Mouse (Mus musculus): ENCODE measurements around the gene Cc2d2a.

Gene Cc2d2a

DNA sequence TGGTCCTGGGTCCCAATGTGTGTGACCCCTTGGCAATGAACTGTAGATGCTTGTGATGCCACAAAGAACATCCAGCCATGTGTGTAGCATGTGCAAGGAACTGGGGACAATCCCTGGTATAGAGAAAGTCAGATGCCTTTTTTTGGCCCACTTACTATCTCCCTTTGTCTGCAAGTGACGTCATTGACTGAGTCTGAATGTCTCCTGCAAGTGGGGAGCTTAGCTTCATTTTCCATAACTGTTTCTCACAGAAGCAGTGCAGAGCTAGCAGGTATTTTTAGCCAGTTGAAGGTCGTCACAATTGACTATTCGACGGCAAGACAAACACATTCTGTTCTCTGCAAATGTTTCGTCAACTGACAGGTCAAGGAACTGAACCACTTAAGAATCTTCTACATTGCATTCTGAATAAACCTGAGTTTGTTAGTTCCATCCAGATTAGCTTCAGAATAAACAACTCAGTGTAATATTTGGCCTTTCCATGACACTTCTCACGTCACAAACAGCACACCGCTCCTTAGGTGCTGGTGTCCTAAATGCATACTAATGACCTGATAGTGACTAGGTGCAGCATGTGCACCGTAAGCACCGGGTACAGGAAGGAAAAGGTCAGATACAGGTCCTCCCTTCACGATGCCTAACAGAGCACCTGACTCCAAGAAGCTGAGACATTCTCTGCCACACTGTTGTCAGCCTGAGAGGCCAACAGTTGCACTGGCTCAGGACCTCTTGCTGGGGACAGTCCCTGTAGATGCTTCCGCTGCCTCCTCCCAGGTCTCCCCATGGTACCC lies 66.4 kb downstream of the Cc2d2a start:
- in situ Hi-C loops (cut with MboI), result no loop called here

DNA sequence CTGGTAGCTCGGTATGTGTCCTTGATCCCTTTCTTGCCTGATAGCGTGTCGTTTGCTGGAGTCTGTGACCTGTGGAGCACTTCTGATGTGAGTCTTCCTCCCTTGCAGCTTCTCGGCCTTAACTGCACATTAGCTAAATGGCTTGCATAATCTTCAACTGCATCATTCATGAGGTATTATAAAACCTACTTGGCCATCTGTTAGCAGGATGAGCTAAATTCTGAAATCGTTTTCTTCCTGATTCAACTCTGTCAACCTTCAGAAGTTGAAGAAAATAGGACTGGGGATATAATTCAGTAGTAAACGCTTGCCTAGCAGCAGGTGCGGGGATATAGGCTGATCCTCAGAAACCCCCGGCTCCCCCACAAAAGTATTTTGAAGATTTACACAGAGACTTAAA lies 70.2 kb downstream of the Cc2d2a start:
- in situ Hi-C loops (cut with MboI), result no loop called here

DNA sequence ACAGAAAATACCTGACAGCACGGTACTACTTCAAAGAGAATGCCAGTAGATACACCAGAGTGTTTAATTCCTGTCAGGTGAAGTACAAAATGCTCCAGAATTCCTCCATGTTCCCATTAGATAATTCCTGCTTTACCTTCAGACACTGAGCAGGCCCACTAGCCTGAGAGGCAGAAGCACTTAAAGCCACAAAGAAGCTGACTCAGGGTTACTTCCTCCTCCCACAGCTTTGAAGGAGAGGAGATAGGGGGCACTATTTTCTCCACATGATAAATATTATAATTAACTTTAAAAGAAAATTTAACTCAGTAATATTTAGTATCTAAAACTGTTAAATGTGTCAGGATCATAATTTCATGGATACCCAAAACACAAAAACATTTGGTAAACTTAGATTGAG lies 82.0 kb downstream of the Cc2d2a start:
- in situ Hi-C loops (cut with MboI), result no loop called here

DNA sequence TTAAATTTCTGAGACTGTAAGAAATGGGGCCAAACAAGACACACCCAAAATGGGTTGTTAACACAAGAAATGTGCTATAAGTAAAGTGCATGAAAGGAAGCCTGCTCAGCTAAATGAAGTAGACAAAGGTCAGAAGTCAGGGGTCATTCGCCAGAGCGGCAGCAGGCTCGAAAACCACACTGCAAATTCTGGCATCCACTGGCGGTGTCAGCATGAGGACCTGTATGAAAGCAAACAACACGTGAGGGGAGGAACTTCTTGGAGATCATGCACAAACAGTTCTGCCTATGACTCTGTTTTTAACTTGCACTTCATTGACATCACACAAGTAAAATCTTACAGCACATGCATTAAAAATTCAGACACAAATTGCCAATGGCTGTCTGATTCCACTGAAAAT lies 83.0 kb downstream of the Cc2d2a start:
- in situ Hi-C loops (cut with MboI), result no loop called here

DNA sequence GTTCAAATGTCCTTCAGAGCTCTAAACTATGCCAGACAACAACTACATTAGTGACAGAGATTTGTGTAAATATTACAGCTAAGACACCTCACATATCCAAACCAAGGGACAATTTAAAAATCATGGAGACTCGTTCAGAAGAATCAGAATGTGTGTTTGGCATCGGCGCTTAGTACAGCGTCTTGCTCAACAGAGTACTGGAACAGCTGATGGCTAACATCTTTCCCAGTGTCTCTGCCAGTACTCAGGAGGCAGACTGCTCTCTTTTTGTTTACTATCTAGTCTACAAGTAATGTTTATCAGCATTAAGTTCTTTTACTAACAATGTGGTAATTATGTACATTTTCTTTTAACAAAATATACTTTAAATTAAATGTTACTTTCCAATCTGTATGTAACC lies 85.9 kb downstream of the Cc2d2a start:
- in situ Hi-C loops (cut with MboI), result no loop called here

DNA sequence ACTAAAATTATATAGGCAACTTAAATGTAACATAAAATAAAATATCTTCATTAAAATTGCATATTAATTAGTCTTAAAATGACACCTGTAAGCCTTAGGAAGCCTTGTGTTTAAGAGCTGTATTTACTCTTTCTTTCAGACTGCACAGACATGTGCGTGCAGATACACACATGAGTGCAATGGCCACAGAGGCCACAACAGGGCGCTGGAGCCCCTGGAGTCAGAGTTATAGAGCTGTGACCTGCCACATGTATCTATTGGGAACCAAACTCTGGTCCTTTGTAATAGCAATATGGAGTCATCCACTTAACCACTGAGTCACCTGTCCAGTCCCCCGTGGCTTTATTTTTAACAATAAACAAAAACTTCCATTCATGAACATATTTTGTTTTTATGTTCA lies 86.9 kb downstream of the Cc2d2a start:
- in situ Hi-C loops (cut with MboI), result no loop called here

DNA sequence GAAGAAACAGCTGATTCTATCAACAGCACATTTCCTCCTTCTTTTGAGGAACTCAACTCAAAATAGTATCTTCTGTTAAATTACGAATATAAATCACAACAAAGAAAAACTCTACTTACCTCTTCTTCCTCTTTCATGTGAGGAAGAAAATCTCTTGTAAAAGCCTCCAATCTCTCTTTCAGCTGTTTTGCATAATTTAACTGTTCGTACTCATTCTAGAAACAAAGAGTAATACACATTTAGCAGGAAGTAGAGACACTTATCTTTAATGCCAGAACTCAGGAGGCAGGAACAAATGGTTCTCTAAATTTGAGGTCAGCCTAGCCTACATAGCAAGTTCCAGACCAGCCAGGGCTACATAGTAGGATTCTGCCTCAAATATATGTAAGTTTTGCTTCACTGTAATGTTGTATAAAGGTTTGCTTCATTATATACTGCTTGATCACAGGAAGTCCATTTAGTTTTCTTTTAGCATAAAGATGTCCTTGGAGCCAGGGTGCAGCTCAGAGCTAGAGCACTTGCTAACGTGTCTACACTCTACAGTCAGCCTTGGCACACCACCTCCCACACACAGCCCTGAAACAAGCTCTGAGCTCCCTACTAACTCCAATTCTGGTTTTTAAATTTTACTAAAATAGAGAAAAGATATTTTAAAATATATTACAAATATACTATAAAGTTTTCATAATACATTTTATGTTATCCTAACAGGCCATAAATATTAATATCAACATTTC lies 108.6 kb downstream of the Cc2d2a start:
- in situ Hi-C loops (cut with MboI), result no loop called here

DNA sequence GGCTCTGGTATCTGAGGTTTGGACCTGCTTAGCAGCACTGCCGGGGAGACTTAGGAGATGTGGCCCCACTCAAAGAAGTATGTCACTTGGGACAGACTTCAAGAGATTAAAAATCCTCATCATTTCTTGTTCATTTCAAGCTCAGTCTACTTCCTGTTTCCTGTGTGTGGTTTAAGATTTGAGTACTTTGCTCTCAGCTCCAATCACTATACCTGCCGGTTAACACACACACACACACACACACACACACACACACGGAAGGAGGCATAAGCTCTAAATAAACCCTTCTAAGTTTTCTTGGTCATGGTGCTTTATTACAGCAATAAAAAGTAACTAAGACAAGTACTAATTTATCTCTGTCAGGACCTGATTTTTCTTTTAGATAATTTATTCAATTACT lies 109.4 kb downstream of the Cc2d2a start:
- in situ Hi-C loops (cut with MboI), result no loop called here

DNA sequence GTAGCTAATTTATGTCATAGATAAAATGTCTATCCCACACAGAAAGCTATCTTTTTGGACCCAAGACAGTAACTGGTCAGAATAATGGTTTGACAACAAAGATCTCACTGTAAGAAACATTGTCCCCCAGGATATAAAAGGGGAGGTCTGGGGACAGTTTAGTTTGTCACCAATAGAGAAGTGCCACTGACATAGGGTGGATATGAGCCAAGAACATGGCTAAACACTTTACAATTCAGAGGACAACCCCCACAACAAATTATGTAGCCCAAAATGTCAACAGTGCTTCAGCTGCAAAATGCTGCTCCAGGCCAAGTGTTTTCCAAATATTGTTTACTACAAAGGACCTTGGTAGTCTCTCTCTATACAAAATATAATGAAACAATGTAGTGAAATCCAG lies 114.3 kb downstream of the Cc2d2a start:
- in situ Hi-C loops (cut with MboI), result no loop called here

DNA sequence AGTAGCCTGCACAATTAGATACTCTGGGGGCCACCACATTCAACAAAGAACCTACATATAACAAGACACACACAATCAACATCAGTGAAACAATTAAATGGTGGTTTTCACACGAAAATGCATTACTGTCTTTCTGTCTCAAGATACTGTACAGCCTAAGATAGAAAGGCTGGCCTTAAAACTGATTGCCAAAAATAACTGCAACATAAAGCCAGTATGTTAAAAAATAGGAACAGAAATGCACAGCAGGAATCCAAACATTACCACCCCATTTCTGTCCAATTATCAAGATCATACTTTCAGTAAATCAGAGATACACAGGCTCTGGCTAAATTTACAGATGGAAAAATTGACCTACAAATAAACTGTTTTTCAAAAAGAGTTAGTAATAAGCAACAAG lies 114.8 kb downstream of the Cc2d2a start:
- in situ Hi-C loops (cut with MboI), result no loop called here

DNA sequence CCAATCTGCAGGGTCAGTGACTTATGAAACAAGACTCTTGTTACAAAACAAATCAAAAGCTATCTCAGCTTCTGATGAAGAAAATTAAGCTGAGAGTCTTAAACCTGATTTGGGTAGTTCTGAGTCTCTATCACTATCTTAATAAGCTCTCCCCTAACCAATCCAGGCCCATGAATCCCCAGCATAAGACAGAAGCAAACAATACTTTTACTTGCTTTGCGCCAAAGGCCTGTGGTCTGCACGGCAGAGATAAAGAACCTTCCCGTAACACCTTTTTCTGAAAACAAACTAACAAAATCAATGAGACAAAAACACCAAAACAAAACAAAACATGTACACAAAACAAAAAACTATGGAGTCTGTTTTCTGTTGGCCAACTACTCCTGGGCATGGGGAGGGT lies 116.4 kb downstream of the Cc2d2a start:
- in situ Hi-C loops (cut with MboI), result no loop called here

DNA sequence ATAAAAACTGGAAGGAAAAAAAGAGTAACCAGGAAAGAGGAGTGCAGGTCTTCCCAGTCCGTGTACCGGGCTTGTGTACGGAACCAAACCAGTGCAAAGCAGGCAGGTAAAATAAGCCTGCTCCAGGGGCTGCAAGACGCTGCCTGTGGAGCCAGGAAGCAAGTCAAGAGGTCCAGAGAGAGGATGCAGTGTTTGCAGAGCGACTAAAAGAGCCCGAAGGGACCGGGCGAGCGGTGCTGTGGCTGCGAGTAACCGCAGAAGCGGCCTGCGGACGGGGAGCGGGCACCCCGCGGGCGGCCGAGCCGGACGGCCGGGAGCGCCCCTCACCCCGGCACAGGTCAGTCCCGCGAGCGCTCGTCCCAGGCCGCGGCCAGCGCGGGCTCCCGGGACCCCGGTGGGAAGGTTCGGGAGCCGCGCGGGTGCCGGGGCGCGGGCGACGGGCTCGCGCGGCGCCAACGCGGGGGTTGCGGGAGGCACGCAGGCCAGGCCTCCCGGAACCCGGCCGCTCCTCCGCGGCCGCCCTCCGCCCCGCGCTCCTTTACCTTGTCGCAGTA lies 119.4 kb downstream of the Cc2d2a start:
- in situ Hi-C loops (cut with MboI), result no loop called here

DNA sequence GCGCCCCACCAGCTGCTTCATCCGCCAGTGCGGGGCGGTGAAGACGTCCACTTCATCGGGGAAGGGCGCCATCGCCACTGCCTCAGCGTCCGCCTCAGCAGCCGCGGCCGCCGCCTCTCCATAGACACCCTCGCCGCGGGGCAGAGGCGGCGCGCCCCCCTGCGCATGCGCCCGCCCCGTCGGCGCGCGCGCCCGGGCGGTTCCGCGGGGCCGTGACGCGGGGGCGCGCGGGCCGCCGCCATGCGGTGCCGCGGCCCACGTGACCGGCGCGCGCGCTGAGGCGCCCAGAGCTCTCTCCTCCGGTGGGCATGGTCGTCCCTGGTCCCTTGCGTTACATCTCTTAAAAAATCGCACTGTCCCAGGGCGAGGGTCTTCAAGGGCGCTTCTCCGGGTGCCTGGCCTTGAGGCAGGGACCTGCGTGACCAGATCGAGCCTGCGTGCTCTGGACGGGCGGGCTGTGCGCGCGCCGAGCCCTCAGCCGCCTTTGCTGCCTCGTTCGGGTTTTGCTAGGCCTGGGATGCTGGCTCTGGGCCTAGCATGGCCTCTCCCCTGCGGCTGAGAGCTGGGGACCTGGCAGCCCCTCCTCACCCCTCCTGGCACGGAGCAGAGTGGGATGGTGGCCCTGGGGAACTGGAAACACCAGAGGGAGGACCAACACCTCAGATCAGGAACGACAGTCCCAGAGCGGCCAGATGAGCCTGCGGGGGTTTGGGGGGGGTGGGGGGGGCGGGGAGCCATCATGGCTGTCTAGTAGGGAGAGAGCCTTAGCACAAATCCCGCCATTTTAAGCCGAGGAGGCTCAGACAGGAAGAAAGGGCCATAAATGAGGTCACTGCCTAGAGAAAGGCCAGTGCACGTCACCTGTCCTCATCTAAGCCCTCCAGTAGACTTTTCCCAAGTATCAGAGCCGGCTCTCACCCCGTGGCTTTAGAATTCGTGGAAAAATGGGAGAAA lies 120.1 kb downstream of the Cc2d2a start:
- in situ Hi-C loops (cut with MboI), result no loop called here

DNA sequence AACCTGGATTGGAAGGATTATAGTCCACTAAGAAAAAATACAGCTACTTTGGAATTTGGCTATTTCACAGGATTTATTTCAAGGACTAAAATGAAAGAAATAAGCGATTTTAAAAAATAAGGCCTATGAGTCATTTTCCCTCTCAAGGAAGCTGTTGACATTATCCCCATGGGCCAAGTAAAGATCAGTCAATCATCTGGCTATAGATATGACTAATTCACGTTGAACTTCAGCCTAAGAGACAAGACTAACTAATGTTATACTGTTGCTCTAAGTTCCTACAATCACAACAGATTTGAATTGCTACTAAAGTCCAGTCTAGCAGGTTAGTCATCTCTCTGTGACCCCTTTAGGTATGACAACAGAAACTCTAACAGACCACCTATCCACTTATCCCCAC lies 121.8 kb downstream of the Cc2d2a start:
- in situ Hi-C loops (cut with MboI), result no loop called here

DNA sequence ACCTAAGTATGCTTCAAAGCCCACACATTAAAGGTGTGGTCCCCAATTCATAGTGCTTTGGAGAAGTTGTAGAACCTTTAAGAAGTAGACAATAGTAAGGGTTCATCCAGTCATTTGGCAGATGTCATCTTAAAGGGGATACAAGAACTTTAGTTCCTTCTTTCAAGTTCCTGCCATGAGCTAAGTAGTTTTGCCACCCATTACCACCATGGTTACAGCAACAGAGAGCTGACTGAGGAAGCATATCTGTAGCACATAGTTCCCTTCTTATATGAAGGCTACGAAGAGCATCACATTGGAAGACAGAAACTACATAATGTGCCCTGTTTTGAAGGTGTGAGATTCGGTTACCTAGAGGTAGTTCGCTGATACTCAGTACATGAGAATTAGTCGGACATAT lies 124.5 kb downstream of the Cc2d2a start:
- in situ Hi-C loops (cut with MboI), result no loop called here

DNA sequence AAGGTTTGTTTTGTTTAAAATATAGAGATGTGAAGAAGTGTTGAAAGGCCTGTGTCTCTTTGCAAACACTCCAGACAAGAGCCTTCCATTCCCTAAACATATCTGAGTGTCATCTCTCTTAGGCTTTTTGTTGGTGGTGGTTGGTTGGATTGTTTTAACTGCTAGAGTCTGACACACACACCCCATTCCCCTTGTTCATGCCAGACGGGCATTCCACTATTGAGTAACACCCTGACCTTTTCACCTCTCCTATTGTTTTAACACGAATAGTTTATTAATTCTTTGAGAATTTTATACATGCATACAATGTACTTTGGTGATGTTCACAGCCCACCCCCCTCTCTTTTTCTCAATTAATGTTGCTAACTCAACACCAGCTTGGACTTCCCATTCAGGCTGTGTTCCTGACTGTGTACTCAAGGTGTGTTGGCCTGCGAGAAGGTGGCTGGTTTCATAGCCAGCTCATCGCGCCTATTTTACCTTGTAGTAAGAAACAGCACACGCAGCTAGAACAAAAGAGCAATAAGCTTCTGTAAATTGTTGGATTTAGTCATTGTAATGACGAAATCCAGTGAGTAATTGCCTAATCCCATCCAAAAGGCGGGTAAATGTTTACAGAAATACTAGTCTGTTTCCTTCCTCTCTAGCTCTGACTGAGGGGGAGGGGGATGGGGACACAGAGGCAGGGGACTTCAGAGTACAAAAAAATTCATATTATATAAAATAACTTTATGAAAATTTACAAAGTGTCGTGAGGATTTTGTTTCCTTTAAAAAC lies 126.0 kb downstream of the Cc2d2a start:
- in situ Hi-C loops (cut with MboI), result no loop called here
